Mouse (Mus musculus): ENCODE data around the gene Kat2b. TPM values are rescaled to one million over a fixed set of nuclear protein-coding genes. Genes with fewer than 3 reads are reported as not detected.
A peak's percentile ranks its signal among the peaks of the same experiment; 100 is the strongest.
"Not testable (repeated sequence)": the region's sequence is repeated elsewhere in the genome, so short reads cannot be mapped to it uniquely, and the experiment has no call there.

Gene Kat2b
- polyA plus RNA-seq, 1 experiment from 2014 or later, result 7.5 TPM

- peak within 1 kb of the TSS; percentile 96 for H3K27ac ChIP-seq
- peak within 1 kb of the TSS; percentile 50 for H3K4me3 ChIP-seq
- no peaks in the 10 kb centered on the region for H3K9me3 ChIP-seq (replicated peaks)
- H3K27me3 ChIP-seq, result no peaks in the 10 kb centered on the region
- peak within 1 kb of the TSS; percentile 63 for H3K4me2 ChIP-seq
- peaks cover 21% of the 10 kb centered on the region for H3K4me1 ChIP-seq
- H3K9ac ChIP-seq, result peak within 1 kb of the TSS; percentile 74
- under 1% methylated on average over 78 of the region's 78 CpGs for WGBS
- peak; percentile 99 for ATAC-seq
- peaks cover 12% of the 10 kb centered on the region for H3K36me3 ChIP-seq (ENCODE audit: poor library complexity, severe bottlenecking)
Measured at GRCm38 (mm10) chr17:53688877-53689802, 122.5 kb downstream of the Kat2b start, which contains the start of gene Sgo1. TSS of gene Sgo1 (minus strand) at chr17:53689333.

- Histone ChIP-seq H3K36me3 (ENCODE audit: poor library complexity, severe bottlenecking) (peaks cover 6% of the 10 kb centered on the region), H3K4me1 (peaks cover 21% of the 10 kb centered on the region), H3K4me3 (peak overlapping the region; percentile 50), H3K9ac (peak overlapping the region; percentile 74), H3K9me3 (replicated peaks) (no peaks in the 10 kb centered on the region), H3K4me2 (peak overlapping the region; percentile 63), H3K27me3 (no peaks in the 10 kb centered on the region), H3K27ac (peak overlapping the region; percentile 96)
- 26% methylated on average over 7 of the region's 7 CpGs for WGBS
- peak; percentile 7 for ATAC-seq
Measured at GRCm38 (mm10) chr17:53689946-53690345, 123.3 kb downstream of the Kat2b start.

- Histone ChIP-seq H3K9me3 (replicated peaks) (no peaks in the 10 kb centered on the region), H3K9ac (no peak overlapping the region), H3K4me1 (peaks cover 7% of the 10 kb centered on the region), H3K4me2 (no peak overlapping the region), H3K4me3 (no peak overlapping the region), H3K27me3 (no peaks in the 10 kb centered on the region), H3K27ac (no peak overlapping the region), H3K36me3 (ENCODE audit: poor library complexity, severe bottlenecking) (no peaks in the 10 kb centered on the region)
- ATAC-seq, result no peak
- WGBS, result 76% methylated on average over 2 of the region's 2 CpGs
Measured at GRCm38 (mm10) chr17:53694039-53694438, 127.4 kb downstream of the Kat2b start.

GRCm38 (mm10) chr17:53697521-53697920, 130.9 kb downstream of the Kat2b start:
- H3K9ac ChIP-seq; H3K27me3 ChIP-seq; H3K9me3 ChIP-seq (replicated peaks); H3K36me3 ChIP-seq (ENCODE audit: poor library complexity, severe bottlenecking); H3K4me2 ChIP-seq; ATAC-seq; H3K4me3 ChIP-seq; H3K27ac ChIP-seq; H3K4me1 ChIP-seq: not testable (repeated sequence)
- WGBS, result 92% methylated on average over 8 of the region's 8 CpGs

GRCm38 (mm10) chr17:53714453-53714852, 147.8 kb downstream of the Kat2b start:
- 70% methylated on average over 1 of the region's 1 CpGs for WGBS
- no peak overlapping the region for H3K27ac ChIP-seq
- H3K4me2 ChIP-seq, result no peak overlapping the region
- no peak overlapping the region for H3K4me3 ChIP-seq
- H3K27me3 ChIP-seq, result no peaks in the 10 kb centered on the region
- no peaks in the 10 kb centered on the region for H3K9me3 ChIP-seq (replicated peaks)
- no peaks in the 10 kb centered on the region for H3K4me1 ChIP-seq
- no peak for ATAC-seq
- no peaks in the 10 kb centered on the region for H3K36me3 ChIP-seq (ENCODE audit: poor library complexity, severe bottlenecking)
- H3K9ac ChIP-seq, result no peak overlapping the region

GRCm38 (mm10) chr17:53715161-53715560, 148.5 kb downstream of the Kat2b start:
- 66% methylated on average over 1 of the region's 1 CpGs for WGBS
- H3K9ac ChIP-seq; H3K27me3 ChIP-seq; ATAC-seq; H3K4me3 ChIP-seq; H3K36me3 ChIP-seq (ENCODE audit: poor library complexity, severe bottlenecking); H3K27ac ChIP-seq; H3K9me3 ChIP-seq (replicated peaks); H3K4me1 ChIP-seq; H3K4me2 ChIP-seq: not testable (repeated sequence)

- WGBS, result 80% methylated on average over 1 of the region's 1 CpGs
- Histone ChIP-seq H3K36me3 (ENCODE audit: poor library complexity, severe bottlenecking) (no peaks in the 10 kb centered on the region), H3K4me3 (no peak overlapping the region), H3K9me3 (replicated peaks) (no peaks in the 10 kb centered on the region), H3K4me1 (no peaks in the 10 kb centered on the region), H3K4me2 (no peak overlapping the region), H3K9ac (no peak overlapping the region), H3K27ac (no peak overlapping the region), H3K27me3 (no peaks in the 10 kb centered on the region)
- no peak for ATAC-seq
Measured at GRCm38 (mm10) chr17:53718474-53718873, 151.8 kb downstream of the Kat2b start.

- 87% methylated on average over 3 of the region's 3 CpGs for WGBS
- H3K36me3 ChIP-seq (ENCODE audit: poor library complexity, severe bottlenecking); H3K4me2 ChIP-seq; H3K27ac ChIP-seq; H3K9ac ChIP-seq; H3K4me1 ChIP-seq; H3K4me3 ChIP-seq; H3K27me3 ChIP-seq; H3K9me3 ChIP-seq (replicated peaks); ATAC-seq: not testable (repeated sequence)
Measured at GRCm38 (mm10) chr17:53718916-53719315, 152.3 kb downstream of the Kat2b start.

Other genes starting within 250 kb of the Kat2b start
- 0.46 and 1.1 TPM in 2 replicates for gene Efhb, start 103.5 kb upstream of the Kat2b start, polyA plus RNA-seq (2015; fragmentation: Nextera tagmentation; extraction: Ambion mirVana)
- 84.1 and 87.4 TPM in 2 replicates for gene Rab5a, start 87.6 kb upstream of the Kat2b start, polyA plus RNA-seq (2015; fragmentation: Nextera tagmentation; extraction: Ambion mirVana)
- 0.39 and 0.47 TPM in 2 replicates for gene Pp2d1, start 27.4 kb upstream of the Kat2b start, polyA plus RNA-seq (2015; fragmentation: Nextera tagmentation; extraction: Ambion mirVana)
- gene Sgo1, start 122.5 kb downstream of the Kat2b start, polyA plus RNA-seq (2015; fragmentation: Nextera tagmentation; extraction: Ambion mirVana), result 38.4 and 48.5 TPM in 2 replicates

Data from forebrain, embryonic 13.5 days (tissue).